Mouse (Mus musculus) megakaryocyte-erythroid progenitor cell, adult 5-6 weeks (primary cell): Measurements from ENCODE around the gene Rorc. TPM values are rescaled to one million over a fixed set of nuclear protein-coding genes. Genes with fewer than 3 reads are reported as not detected.

ENCODE experiments used
- ATAC-seq: replicated peaks from 2 replicates; pipeline ENCODE4 v1.8.0; 2016; ENCODE audit warnings: mild to moderate bottlenecking, inconsistent platforms; ENCODE audit not compliant: severe bottlenecking, poor library complexity, low FRiP score, low TSS enrichment
- total RNA-seq, 2 experiments: library from RNA; stranded (forward) in 1 of 2; stranded (reverse) in 1 of 2; fragments of 200-1000, 215-1000 nt in 1 of 2; fragments of >200 nt in 1 of 2; fragmentation: Nextera tagmentation in 1 of 2; gene quantifications; 2 replicates each; pipeline ENCODE4 v1.2.3; 2014 to 2017

The Rorc gene
- total RNA-seq (2014; fragmentation: Nextera tagmentation) (4.6 TPM in 1 of 2 replicates, not detected in the other), total RNA-seq (2017) (0.15 TPM in 1 of 2 replicates, not detected in the other)

DNA sequence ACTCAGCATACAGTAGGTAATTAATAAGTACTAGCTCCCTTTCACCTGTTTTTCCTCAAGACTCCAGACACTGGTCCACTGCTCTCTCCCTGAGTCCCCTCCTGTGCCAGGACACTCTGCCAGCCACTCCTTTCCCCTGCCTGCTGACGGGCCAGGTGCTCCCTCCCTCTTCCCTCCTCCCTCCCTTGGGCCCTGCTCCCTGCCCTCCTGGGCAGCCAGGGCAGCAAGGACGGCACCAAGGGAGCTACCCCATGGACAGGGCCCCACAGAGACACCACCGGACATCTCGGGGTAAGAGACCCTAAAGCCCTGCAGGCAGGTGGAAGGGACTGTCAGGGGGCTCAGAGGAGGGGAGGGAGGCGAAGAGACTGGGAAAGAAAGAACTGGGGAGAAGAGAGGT is at the start of gene Rorc:
Gene Rorc (plus strand): TSS at position 154 of the 400 bp plus-strand sequence.
- ATAC-seq, result no peak

DNA sequence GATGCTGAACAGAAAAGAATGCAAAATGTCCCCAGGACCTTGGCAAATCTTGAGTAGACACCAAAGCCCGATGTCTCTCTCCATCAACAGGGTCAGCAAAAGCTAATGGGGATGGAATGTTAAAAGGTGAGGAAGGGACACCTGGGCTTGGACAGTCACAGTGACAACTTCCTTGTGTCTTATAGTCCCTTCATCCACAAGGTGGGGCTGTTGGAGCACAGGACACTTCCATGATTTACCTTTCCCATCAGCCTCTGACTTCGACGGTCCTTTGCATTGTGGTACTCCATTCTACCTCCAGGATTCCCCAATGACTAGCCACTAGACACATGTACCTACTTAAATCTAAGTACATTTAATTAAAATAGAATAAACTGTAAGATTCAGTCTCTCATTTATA is 43.9 kb upstream of the Rorc start:
- ATAC-seq, result no peak

DNA sequence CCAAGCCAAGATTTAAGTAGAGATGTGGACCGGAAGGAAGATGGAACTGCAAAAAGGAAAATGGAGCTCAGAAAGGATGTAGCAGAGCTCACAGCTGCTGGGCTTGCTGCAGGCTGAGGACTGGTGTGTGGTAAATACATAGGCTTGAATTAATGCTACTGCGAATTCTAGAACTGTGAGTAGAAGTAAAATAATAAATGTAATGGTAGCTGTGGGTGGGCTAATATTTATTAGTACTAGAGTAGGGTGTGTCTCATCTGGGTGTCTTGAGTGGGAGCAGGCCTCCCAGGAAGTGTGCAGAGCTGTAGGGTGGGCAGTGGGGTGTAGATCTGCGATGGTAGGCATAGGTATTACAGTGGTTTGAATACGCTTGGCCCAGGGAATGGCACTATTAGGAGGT is 38.2 kb upstream of the Rorc start:
- ATAC-seq, result peak; percentile 77

DNA sequence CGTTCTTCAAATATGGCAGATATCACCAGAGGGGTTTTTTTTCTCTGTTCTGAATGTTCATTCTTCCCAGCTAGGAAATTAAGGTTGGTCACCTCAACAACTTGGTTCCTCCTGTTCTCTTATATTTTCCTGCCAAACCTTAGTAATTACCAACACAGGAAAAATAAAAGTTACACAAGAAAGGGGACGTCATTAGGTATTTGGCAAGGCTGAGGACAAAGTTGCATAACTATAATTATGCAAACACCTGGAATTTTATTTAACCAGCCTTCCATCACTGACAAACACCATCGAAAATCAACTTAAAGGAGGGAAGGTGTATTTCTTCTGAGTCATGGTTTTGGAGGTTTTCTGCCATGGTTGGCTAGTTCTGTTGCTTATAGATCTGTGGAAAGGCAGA is 34.1 kb upstream of the Rorc start:
- no peak for ATAC-seq

DNA sequence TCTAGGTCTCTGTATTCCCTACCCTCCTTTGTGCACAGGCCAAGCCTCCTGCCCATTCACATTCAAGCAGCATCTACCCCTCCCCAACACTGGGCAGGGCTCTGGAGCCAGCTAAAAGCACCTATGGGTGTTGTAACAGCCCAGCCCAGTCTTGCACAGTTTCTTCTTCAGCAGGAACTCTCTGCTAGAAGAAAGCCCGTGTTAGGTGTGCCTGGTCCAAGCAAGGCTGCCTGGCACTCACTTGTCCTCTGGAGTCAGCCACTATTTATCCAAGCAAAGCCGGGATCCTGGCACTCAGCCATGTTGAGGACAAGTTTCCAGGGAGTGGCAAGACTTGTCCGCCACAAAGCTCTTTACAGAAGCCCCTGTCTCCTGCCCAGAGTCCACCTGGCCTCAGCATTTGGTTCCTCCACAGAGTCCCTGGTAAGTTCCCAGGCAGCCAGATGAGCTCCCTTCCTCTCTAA is 30.6 kb upstream of the Rorc start, which contains the start of gene Them5:
Gene Them5 (plus strand): TSS at position 141 of the 464 bp plus-strand sequence.
- no peak for ATAC-seq

DNA sequence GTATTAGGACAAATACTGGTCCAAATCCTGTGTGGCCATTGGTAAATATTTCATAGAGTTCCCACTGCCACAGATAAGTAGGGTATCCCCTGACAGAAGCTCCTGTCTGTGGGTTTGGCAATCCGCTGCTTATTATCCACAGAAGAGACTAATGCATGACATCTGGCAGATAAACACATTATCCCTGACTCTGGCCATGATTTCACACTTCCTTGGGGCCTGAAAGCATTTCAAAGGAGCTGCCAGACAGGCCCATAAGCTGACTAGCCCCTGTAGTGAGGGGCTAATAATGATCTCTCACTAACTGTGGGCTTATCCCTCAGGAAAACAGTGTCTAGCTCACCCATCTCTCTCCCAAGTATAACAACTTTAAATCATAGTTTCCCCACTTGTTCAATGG is 30.0 kb upstream of the Rorc start:
- no peak for ATAC-seq

DNA sequence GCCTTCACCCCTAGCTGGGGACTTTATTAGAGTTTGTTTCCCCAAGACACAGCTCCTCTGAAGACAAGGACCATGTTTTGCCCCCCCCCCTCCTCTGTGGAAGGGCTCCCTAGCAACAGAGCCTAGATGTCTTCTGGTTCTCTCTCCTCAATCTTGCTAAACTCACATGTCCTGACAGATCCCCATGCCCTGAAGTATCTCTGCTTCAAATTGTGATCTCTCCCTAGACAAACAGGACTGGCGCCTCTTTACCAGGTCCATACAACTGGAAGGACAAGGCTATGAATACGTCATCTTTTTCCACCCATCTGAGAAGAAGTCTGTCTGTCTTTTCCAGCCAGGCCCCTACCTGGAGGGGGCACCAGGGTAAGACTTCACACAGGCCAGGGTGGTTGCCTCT is 28.4 kb upstream of the Rorc start:
- no peak for ATAC-seq

DNA sequence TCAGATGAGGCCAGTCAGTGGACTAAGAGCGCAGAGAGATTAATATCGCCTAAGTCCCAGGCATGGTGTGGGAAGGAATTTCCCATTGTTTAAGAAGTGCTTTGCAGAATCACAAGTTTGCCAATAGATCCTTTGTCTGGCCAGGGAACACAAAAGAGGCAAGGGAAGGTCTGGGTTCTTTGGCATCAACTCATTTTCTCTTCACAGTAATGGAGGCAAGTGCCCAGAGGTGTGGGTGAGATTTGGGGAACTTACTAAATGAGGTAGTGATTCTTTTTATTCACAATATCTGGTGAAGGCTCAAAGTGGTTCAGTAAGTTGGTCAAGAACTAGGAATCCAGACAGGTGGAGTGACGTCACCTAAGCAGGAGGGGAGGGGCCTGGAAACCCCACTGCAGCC is 27.7 kb upstream of the Rorc start:
- ATAC-seq, result no peak

DNA sequence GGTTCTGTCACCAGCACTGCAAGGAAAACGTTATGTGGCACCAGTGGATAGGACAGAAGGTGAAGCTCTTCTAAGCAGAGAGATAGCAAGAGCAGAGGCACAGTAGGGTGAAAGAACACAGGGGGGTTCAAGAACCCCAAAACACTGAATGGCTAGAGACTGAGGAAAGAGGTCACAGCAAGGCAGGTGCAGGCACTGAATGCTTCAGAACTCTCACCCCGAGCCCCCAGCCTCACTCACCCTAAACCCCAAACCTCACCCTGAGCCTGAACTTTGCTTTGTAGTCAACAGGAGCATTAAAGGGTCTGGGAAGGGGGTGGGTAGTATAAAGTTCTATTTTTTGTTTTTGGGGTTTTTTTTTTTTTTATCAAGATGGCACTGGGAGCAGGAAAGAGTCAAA is 24.4 kb upstream of the Rorc start:
- no peak for ATAC-seq

DNA sequence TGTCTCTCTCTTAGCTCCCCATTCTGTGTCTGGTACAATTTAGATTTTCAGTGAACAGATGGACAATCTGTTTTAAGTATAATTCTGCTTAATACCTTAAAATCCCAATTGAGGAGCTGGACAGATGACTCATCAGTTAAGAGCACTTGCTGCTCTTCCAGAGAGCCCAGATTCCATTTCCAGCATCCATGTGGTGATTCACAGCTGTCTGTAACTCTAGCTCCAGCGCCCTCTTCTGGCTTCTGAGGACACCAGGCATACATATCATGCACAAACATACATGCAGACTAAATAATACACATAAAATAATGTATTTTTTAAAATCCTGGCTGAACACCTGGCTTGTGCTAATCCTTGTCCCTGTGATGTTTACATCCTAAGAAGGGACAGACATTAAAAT is 11.8 kb upstream of the Rorc start:
- ATAC-seq, result no peak

DNA sequence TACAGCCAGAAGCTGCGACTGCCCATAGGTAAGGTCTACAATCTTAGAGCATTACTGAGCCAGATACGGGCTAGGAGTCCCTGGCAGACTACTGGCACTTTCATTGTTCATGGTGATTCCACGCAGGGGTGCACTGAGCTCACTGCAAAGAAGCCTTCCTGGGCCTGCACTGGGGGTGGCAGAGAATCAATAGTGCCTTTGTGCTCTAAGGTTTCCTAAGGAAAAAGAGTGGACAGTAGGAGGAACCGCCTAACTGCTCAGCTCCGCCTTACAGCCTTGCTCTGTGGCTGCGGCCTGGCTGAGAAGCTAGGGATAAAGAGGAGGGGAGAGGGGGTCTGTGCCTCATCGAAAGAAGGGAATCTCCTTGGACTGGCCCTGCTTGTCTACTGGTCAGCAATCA is 10.5 kb upstream of the Rorc start, which contains the start of gene C2cd4d:
Gene C2cd4d (plus strand): TSS at position 301 of the 400 bp plus-strand sequence.
- ATAC-seq, result no peak

DNA sequence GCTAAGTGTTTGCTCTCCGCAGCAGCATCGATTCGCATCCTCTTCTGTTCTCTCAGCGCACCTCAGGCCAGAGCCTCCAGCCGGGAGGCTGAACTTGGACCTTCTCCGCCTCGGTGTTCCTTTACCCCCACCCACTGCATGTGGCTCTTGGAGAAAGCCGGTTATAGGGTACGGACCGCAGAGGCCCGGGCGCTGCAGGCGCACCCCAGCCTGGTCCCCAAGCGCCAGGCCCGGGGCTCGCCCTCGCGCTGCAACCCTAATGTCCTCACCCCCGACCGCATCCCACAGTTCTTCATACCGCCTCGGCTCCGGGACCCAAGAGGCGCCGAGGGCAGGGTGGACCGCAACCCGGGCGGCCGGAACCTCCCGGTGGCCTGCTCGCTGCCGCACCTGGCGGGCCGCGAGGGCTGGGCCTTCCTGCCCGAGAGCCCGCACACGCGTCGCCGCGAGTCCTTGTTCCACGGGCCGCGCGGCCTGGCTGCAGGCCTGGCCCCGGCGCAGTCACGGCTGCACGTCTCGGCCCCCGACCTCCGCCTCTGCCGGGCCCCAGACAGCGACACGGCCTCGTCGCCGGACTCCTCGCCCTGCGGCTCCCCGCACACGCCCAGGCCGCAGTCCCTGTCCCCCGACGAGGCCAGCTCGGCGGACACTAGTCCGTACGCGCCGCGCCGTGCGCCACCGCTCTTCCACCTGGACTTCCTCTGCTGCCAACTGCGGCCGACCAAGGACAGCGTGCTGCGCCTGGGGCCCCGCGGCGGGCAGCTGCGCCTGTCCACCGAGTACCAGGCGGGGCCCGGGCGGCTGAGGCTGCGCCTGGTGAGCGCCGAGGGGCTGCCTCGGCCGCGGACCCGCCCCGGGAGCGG is 9.1 kb upstream of the Rorc start:
- no peak for ATAC-seq

DNA sequence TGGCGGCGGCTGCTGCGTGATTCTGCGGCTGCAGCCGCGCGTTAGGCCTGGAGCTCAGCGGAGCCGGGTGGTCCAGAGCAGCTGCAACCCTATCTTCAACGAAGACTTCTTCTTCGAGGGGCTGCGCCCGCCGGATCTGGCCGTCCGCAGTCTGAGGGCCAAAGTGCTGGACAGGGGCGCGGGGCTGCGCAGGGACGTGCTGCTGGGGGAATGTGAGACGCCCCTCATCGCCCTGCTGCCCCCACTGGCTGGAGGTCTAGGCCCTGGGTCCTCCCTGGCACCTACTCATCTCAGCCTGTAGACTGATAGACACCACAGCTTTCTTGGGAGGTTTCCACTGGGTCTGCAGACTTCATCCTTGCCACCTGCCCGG is 8.5 kb upstream of the Rorc start:
- no peak for ATAC-seq

DNA sequence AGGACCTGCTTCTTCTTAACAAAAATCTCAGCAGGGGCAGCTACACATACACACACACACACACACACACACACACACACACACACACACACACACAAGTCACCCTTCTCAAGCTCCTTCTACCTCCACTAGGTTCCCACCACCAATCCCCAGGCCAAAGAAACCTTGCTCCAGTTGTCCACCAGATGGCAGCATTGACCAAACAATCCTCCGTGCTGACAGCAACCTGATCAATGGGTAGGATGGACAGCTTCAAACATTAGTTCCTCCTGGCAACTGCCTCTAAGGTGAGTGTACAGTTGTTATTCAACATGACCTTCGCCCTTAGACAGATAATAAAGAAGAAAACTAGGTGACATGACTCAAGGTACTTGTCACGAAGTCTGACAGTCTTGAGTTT is 5.8 kb upstream of the Rorc start:
- peak; percentile 82 for ATAC-seq

DNA sequence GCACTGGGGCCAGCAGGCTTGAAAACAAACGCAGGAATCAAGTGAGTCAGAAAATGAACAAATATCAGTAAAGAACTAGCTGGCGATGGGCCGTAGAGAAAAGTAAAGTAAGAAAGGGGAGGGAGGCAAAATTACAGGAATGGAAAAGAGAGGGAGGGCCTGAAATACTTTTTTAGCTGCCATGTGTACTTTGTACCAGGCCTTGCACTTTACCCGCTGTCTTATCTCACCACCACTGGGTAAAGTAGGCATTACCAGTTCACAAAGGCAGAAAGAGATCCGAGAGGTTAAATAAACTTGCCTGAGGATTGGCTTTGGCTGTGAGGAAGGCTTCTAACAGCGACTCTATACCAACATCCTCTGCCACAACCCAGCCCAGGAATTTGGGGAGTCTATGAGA is 5.1 kb upstream of the Rorc start:
- no peak for ATAC-seq

DNA sequence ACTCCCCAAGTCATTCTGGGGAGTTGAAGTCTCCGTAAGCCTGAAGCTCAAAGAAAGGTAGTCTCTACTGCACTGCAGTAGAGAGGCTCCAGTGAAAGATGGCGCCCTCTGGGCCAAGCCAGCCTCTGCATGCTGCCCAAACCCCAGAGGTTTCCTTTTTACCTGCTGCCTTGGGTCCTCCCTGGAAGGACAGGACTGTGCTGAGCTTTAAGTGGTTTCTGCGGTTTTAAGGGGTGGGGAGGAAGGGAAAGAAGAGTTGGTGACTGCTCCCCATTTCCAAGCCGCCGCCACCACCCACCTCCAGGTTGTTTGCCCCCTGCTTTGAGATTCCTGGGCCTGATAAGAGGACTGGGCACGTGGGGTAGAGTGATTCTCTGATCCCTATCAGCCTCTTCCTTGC is 4.0 kb upstream of the Rorc start:
- ATAC-seq, result no peak

DNA sequence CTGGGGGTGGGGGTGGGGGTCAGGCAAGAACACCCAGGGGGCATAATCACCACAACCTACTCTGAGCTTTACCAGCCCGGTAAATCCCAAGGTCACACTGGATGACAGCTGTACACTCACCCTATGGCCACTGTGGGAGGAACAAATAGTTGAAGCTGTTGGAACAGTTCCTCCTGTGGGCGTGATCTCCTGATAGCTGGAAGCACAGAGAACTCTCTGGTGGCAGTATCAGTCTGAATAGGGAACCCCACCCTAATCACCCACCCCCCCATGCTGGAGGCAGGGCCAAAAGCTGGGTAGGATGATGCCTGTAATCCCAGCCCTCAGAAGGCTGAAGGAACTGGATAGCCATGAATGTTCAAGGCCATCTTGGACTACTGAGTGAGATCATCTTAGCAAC is 2.9 kb upstream of the Rorc start:
- ATAC-seq, result peak; percentile 48; the same call in 1 of the 2 replicates

DNA sequence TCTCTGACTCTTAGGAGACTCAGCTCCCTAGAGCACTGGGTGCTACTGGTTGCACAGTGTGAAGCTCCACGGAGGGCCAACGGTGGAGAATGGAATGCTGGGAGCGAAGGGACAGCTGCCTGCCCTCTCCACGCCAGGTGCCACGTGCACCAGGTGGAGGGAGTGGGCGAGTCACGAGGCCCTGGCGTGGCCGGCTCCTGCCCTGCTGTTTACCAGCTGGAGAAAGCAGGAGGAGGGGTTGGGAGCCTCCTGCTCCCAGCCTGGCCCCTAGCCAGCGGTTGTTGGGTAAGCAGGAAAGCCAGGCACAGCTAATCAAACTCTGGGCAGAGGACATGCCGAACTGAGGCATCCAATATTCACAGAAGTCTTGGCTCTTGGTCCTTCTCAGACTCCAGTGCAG is 957 bp upstream of the Rorc start:
- no peak for ATAC-seq

DNA sequence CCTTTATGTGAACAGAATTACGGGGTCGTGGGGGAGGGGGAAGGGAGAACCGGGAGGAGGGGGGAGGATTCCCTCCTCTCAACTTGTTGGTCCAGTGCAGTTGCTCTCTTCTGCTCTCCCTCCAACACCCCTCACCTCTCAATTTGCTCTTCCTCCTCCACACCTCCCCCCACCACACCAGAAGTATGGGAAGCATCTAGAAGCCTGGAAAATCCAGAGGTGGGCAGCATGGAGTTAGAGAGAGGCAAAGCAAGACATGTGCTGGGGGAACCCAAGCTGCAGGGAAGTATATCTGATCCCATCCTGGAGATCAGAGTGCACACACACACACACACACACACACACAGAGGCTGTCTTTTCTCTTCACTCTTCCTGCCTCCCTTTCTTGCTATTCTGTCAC is 556 bp upstream of the Rorc start:
- no peak for ATAC-seq

DNA sequence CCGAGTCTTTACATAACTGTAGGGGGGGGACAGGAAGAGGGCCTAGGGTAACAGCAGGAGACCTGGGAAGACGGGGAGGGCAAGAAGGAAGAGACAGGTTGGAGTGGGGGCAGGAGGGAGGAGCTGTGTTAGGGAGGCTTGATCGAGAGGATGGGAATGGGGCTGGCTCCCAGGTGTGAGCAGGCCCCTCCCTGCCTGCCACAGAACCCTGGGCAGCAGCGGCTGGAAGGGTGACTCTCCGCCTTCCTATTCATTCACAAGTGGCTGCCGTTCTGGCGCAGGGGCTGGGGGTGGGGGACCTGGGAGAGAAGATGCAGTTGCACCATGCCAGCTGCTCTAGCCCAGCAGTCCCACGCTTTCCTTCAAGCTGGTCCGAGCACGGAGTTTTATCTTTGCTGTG is 496 bp downstream of the Rorc start:
- ATAC-seq, result no peak

DNA sequence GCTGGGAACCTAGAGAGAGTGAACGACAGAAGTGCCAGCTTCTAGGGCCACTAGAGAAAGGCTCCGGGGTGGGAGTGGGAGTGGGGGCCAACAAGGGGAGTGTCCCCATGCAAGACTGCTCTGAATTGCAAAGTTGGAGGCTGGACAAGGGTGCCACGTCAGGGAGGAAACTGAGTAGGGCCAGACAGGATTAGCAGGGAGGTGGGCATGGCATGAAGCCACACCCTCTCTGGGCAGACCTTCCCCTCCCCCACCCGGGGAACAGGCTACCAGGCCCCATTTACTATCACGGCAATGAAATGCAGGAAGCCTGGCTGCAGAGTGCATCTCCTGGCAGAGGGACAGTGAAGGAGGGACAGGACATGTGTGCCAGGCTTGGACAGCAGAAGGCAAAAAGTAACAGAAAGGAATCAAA is 1.0 kb downstream of the Rorc start:
- no peak for ATAC-seq
